Mouse (Mus musculus) bone marrow macrophage, adult 2 months (primary cell): ENCODE results near the gene Zfp746. TPM values are rescaled to one million over a fixed set of nuclear protein-coding genes. Genes with fewer than 3 reads are reported as not detected.

ENCODE experiments used
- H3K27ac ChIP-seq: 2 replicates; pipeline ENCODE4 v1.5.1; 2012; ENCODE audit warnings: low read depth, low read length; ENCODE audit not compliant: insufficient read depth
- H3K4me1 ChIP-seq: 2 replicates; pipeline ENCODE4 v1.6.1; 2012; ENCODE audit warnings: low read length; ENCODE audit not compliant: control insufficient read depth, insufficient read depth
- H3K4me3 ChIP-seq: 2 replicates; pipeline ENCODE4 v1.5.1; 2012; ENCODE audit warnings: mild to moderate bottlenecking, low read length, moderate library complexity; ENCODE audit not compliant: insufficient read depth
- CTCF ChIP-seq: IDR thresholded peaks from 2 replicates; pipeline ENCODE4 v1.5.1; 2012; ENCODE audit warnings: low read depth, mild to moderate bottlenecking, low read length, moderate library complexity
- POLR2A ChIP-seq: IDR thresholded peaks from 2 replicates; pipeline ENCODE4 v1.6.1; 2012; ENCODE audit warnings: mild to moderate bottlenecking, low read depth, low read length, borderline replicate concordance
- polyA plus RNA-seq: library from polyadenylated mRNA; stranded (reverse); fragments of >200 nt; gene quantifications from 2 replicates; pipeline ENCODE4 v1.2.4, GENCODE M21; 2012; ENCODE audit not compliant: missing spikeins, insufficient read depth, insufficient read length

Gene Zfp746
- polyA plus RNA-seq, 1 experiment = 15.8 TPM

GRCm38 (mm10) chr6:48016841-48017240, 69.6 kb downstream of the Zfp746 start:
- Histone ChIP-seq H3K27ac (no peak overlapping the region), H3K4me3 (no peak overlapping the region), H3K4me1 (peaks cover 26% of the 10 kb centered on the region)
- TF ChIP-seq POLR2A = no peak
- TF ChIP-seq CTCF = no peak

GRCm38 (mm10) chr6:48016090-48016521, 70.3 kb downstream of the Zfp746 start:
- TF ChIP-seq POLR2A = no peak
- peak; percentile 84 for TF ChIP-seq CTCF
- no peak overlapping the region for H3K27ac ChIP-seq
- H3K4me1 ChIP-seq = peaks cover 20% of the 10 kb centered on the region
- peak overlapping the region; percentile 25 for H3K4me3 ChIP-seq

Other genes with a start within 250 kb of the Zfp746 start
- 6.6 and 7.0 TPM in 2 replicates for gene Zfp282, start 209.4 kb downstream of the Zfp746 start, polyA plus RNA-seq
- 9.6 and 11.6 TPM in 2 replicates for gene Zfp212, start 166.1 kb downstream of the Zfp746 start, polyA plus RNA-seq
- 4.3 and 5.7 TPM in 2 replicates for gene Zfp956, start 133.2 kb downstream of the Zfp746 start, polyA plus RNA-seq
- 8.6 and 9.3 TPM in 2 replicates for gene Zfp777, start 37.7 kb downstream of the Zfp746 start, polyA plus RNA-seq